Mouse (Mus musculus) testis, adult 2 months (tissue): Measurements from ENCODE around the gene Ppp1r27.

Experiments
- CTCF ChIP-seq: fragments of 200-500 bp; IDR thresholded peaks from 2 replicates; pipeline ENCODE4 v1.5.1; 2012; ENCODE audit warnings: low read depth, mild to moderate bottlenecking, inconsistent platforms, low read length, moderate library complexity; ENCODE audit not compliant: control insufficient read depth, insufficient read depth, insufficient replicate concordance
- POLR2A ChIP-seq: fragments of 200-500 bp; IDR thresholded peaks from 2 replicates; pipeline ENCODE4 v1.6.1; 2012; ENCODE audit warnings: low read depth, mild to moderate bottlenecking, inconsistent platforms, low read length, moderate library complexity; ENCODE audit not compliant: control insufficient read depth

GRCm38 (mm10) chr11:120527690-120528354, 23.1 kb downstream of the Ppp1r27 start:
- TF ChIP-seq POLR2A (no peak), CTCF (no peak)
